Mouse (Mus musculus): ENCODE results near the gene Wfdc15b.

- TF ChIP-seq POLR2A (IDR thresholded peaks at IDR 0.05; ENCODE audit: borderline replicate concordance, extremely low read depth, low read depth, low read length): no peak
- no peak for TF ChIP-seq CTCF (IDR thresholded peaks at IDR 0.05; ENCODE audit: insufficient read depth, low read length)
These were observed 2.2 kb downstream of the Wfdc15b start for GRCm38 (mm10) chr2:164219295-164219694.
